Mouse (Mus musculus) G1E (cell line): ENCODE data around the gene Arhgef10l. TPM values are rescaled to one million over a fixed set of nuclear protein-coding genes. Genes with fewer than 3 reads are reported as not detected.
"Not testable (repeated sequence)": the region's sequence is repeated elsewhere in the genome, so short reads cannot be mapped to it uniquely, and the experiment has no call there.

ENCODE experiments used
- ATAC-seq: 2 replicates; pipeline ENCODE4 v1.8.0; 2016; ENCODE audit warnings: mild to moderate bottlenecking; ENCODE audit not compliant: insufficient number of reproducible peaks, poor library complexity, low FRiP score, severe bottlenecking; ENCODE audit errors: extremely low read depth
- DNase-seq: peaks from one replicate; pipeline ENCODE4 v3.0.0; 2012; ENCODE audit warnings: low spot score
- H3K27me3 ChIP-seq: 2 replicates; pipeline ENCODE4 v1.6.1; 2012; ENCODE audit warnings: mild to moderate bottlenecking, low read length, inconsistent platforms; ENCODE audit not compliant: insufficient read depth
- H3K36me3 ChIP-seq: replicated peaks from 2 replicates; pipeline ENCODE3; 2012; ENCODE audit warnings: mild to moderate bottlenecking, inconsistent platforms
- H3K4me1 ChIP-seq: 2 replicates; pipeline ENCODE4 v1.6.1; 2012; ENCODE audit warnings: low read depth, low read length, inconsistent platforms, mixed read lengths; ENCODE audit not compliant: insufficient read depth
- H3K4me3 ChIP-seq: 2 replicates; pipeline ENCODE4 v1.5.1; 2012; ENCODE audit warnings: low read depth, mild to moderate bottlenecking, inconsistent platforms, low read length, moderate library complexity, mixed read lengths
- H3K9me3 ChIP-seq: replicated peaks from 2 replicates; pipeline ENCODE4 v1.6.1; 2012; ENCODE audit warnings: inconsistent platforms
- CTCF ChIP-seq: IDR thresholded peaks from 2 replicates; pipeline ENCODE4 v1.5.1; 2012; ENCODE audit warnings: low read depth, low read length, inconsistent platforms, mixed read lengths
- GATA1 ChIP-seq: IDR thresholded peaks from 2 replicates; pipeline ENCODE4 v1.6.1; 2012; ENCODE audit warnings: borderline replicate concordance, low read length, inconsistent platforms, mixed read lengths
- GATA2 ChIP-seq: IDR thresholded peaks from 2 replicates; pipeline ENCODE4 v1.6.1; 2012; ENCODE audit warnings: low read depth, low read length, inconsistent platforms, borderline replicate concordance
- POLR2AphosphoS5 ChIP-seq: IDR thresholded peaks from 2 replicates; pipeline ENCODE4 v1.6.1; 2012; ENCODE audit warnings: low read depth, low read length, inconsistent platforms; ENCODE audit not compliant: insufficient replicate concordance
- TAL1 ChIP-seq: conservative IDR thresholded peaks from 2 replicates; pipeline ENCODE4 v1.6.1; 2012; ENCODE audit warnings: low read depth, low read length, inconsistent platforms, mixed read lengths
- polyA plus RNA-seq: library from polyadenylated mRNA; stranded (reverse); fragments of >175 nt; gene quantifications from 2 replicates; pipeline ENCODE4 v1.2.3, GENCODE M21; 2012
- total RNA-seq, 2 experiments: library from RNA; stranded (forward) in 1 of 2; stranded (reverse) in 1 of 2; fragments of 200-1000 nt in 1 of 2; fragments of >200 nt in 1 of 2; fragmentation: Nextera tagmentation in 1 of 2; gene quantifications; 2 replicates each; pipeline ENCODE4 v1.2.3; 2014 to 2017

Arhgef10l gene
- total and polyA plus RNA-seq, 3 experiments = 24.7 to 32.6 (median 25.0) TPM

GRCm38 (mm10) chr4:140576628-140577027, 89.2 kb downstream of the Arhgef10l start:
- TF ChIP-seq CTCF = no peak
- TF ChIP-seq GATA2 = no peak
- no peak for TF ChIP-seq GATA1
- TF ChIP-seq POLR2AphosphoS5 = no peak
- no peak for TF ChIP-seq TAL1

GRCm38 (mm10) chr4:140574863-140575262, 90.9 kb downstream of the Arhgef10l start:
- H3K27me3 ChIP-seq, DNase-seq, ATAC-seq, H3K4me3 ChIP-seq, H3K9me3 ChIP-seq: not testable (repeated sequence)
- TF ChIP-seq POLR2AphosphoS5 = 0 out of 2 replicates have a peak, but pooled peaks have one; percentile 39
- Histone ChIP-seq H3K4me1 (peaks cover 33% of the 10 kb centered on the region), H3K36me3 (peaks cover 97% of the 10 kb centered on the region)

More at GRCm38 (mm10) chr4:140576628-140577027, 89.2 kb downstream of the Arhgef10l start:
- no peaks in the 10 kb centered on the region for H3K9me3 ChIP-seq
- H3K36me3 ChIP-seq = peaks cover 97% of the 10 kb centered on the region
- H3K4me1 ChIP-seq = peaks cover 46% of the 10 kb centered on the region
- no peaks in the 10 kb centered on the region; the same call in 1 of the 2 replicates for H3K27me3 ChIP-seq
- ATAC-seq (no peak), DNase-seq (no peak)
- H3K4me3 ChIP-seq = no peak overlapping the region

GRCm38 (mm10) chr4:140572376-140572775, 93.4 kb downstream of the Arhgef10l start:
- Histone ChIP-seq H3K9me3 (no peaks in the 10 kb centered on the region), H3K36me3 (peaks cover 97% of the 10 kb centered on the region), H3K4me1 (peaks cover 13% of the 10 kb centered on the region), H3K4me3 (no peak overlapping the region), H3K27me3 (no peaks in the 10 kb centered on the region; the same call in 1 of the 2 replicates)
- TF ChIP-seq GATA2 (no peak), TAL1 (no peak), CTCF (no peak), GATA1 (no peak), POLR2AphosphoS5 (no peak)
- ATAC-seq (no peak), DNase-seq (no peak)

- TF ChIP-seq GATA2 (no peak), GATA1 (no peak), POLR2AphosphoS5 (no peak), TAL1 (no peak), CTCF (no peak)
- ATAC-seq (no peak), DNase-seq (no peak)
- Histone ChIP-seq H3K4me1 (peaks cover 21% of the 10 kb centered on the region), H3K9me3 (no peaks in the 10 kb centered on the region), H3K36me3 (peaks cover 97% of the 10 kb centered on the region), H3K27me3 (no peaks in the 10 kb centered on the region), H3K4me3 (no peak overlapping the region)
Measured at GRCm38 (mm10) chr4:140569394-140569793, 96.4 kb downstream of the Arhgef10l start.

DNA sequence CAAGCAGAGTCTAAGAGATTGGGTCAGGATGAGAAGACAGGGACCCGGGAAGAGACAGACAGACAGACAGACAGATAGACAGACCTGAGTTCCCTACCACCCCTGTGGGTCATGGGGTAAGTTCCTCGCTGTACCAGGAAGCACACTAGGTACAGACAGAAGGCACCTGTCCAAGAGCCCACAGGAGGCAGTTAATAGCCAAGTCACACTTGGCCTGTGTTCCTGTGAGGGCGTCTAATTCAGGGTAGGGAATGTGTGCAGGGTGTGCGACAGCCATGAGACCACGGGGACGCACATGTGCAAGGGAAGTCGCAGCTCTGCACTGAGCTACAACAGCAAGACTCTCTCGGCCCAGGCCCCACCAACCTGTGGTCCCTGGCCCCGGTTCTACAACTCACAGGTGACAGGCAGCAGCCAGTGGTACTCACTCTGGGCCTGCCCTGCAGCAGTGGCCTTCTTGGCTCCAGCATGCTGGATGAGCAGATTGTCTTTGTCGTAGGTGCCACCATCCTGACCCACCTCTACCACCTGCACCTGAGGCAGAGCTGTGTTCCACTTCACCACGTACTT, 97.8 kb downstream of the Arhgef10l start:
- no peak for ATAC-seq
- DNase-seq = no peak
- H3K9me3 ChIP-seq = no peaks in the 10 kb centered on the region
- no peaks in the 10 kb centered on the region for H3K27me3 ChIP-seq
- peaks cover 31% of the 10 kb centered on the region for H3K4me1 ChIP-seq
- peaks cover 97% of the 10 kb centered on the region for H3K36me3 ChIP-seq
- no peak for TF ChIP-seq GATA1
- no peak for TF ChIP-seq CTCF
- TF ChIP-seq TAL1 = no peak
- no peak for TF ChIP-seq POLR2AphosphoS5
- TF ChIP-seq GATA2 = no peak
- no peak overlapping the region for H3K4me3 ChIP-seq

- ATAC-seq = no peak
- H3K36me3 ChIP-seq = peaks cover 97% of the 10 kb centered on the region
- H3K27me3 ChIP-seq = no peaks in the 10 kb centered on the region
- H3K4me3 ChIP-seq = no peak overlapping the region
- H3K9me3 ChIP-seq = peaks cover 5% of the 10 kb centered on the region
- no peak for DNase-seq
- TF ChIP-seq GATA1 (no peak), POLR2AphosphoS5 (no peak), GATA2 (no peak), TAL1 (no peak), CTCF (no peak)
- peaks cover 38% of the 10 kb centered on the region for H3K4me1 ChIP-seq
Measured at GRCm38 (mm10) chr4:140566785-140567184, 99.0 kb downstream of the Arhgef10l start.

- not testable (repeated sequence) for DNase-seq, H3K4me3 ChIP-seq, H3K27me3 ChIP-seq, ATAC-seq
- peaks cover 97% of the 10 kb centered on the region for H3K36me3 ChIP-seq
- peaks cover 41% of the 10 kb centered on the region for H3K4me1 ChIP-seq
- H3K9me3 ChIP-seq = peaks cover 12% of the 10 kb centered on the region
Measured at GRCm38 (mm10) chr4:140564459-140564858, 101.4 kb downstream of the Arhgef10l start.
